Mouse (Mus musculus): ENCODE measurements around the gene Rasgrp1.
A peak's percentile ranks its signal among the peaks of the same experiment; 100 is the strongest.

Rasgrp1 gene

DNA sequence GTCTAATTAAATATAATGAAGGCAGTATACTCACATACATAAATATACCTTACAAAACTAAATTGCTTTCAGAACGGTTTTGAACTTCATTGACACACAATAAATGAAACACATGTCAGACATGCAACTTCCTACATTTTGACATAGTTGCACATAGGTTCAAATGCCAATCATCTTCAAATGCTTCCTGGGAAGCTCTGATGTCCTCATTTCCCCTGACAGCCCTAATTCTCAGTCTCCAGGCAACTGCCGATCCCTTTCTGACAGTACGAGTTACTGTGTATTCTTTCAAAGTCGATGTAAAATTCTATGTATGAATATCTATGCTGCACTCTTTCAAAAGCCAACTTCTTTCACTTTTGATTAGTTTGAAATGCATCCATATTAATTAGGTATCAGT, 100.8 kb downstream of the Rasgrp1 start:
- no peak for DNase-seq

DNA sequence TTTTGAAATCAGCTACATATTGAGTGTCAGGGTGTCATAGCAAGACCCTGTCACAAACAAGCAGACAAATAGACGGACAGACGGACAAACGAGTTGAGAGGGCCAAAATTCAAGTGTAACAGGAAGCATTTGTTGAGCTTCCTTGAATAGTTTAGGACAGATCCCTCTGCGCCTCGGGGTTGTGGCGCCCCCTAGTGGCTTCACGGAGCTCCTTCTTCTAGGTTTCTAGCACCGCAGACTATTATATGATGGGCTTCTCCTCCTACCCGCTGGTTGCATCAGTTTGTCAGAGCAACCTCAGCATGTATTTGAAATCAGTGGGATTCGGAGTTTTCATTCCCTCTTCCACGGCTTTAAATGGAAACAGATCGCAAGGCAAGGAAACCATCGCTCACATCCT, 111.5 kb downstream of the Rasgrp1 start:
- peak; percentile 73 for DNase-seq

DNA sequence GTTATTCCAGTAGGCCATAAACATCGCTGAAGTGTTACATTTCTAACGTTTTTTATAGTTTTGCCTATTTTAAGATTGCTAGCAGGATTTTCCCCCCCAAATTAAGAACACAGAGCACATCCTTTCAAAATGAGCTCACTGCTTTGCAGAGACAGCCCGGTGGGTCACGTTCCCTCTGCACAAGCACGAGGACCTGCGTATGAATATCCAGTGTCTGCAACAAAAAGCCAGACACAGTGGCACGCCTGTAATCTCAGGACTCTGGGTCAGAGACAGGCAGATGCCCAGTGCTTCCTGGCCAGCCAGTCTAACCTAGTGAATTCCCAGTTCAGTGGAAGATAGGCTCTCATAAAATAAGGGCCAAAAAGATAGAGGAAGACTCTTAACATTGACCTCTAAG, 112.5 kb downstream of the Rasgrp1 start:
- DNase-seq: no peak
